ENCODE assay signal across 14 mouse cellular contexts in genomic region chr9:108139169-108139962, GRCm38 (mm10). TPM values are rescaled to one million over a fixed set of nuclear protein-coding genes. Genes with fewer than 3 reads are reported as not detected.
A peak's percentile ranks its signal among the peaks of the same experiment; 100 is the strongest.
DNase-seq lines count a peak whose midpoint lies in the region; ATAC-seq and TF ChIP-seq lines count a peak whose summit lies in the region.
"Had no signal": no experiment of that assay in that cellular context is flagged by ENCODE, and none has a peak within 500 bp of the region (broad histone marks: within the 10 kb centered on the region; RNA-seq: fewer than 3 reads in every experiment).

No protein-coding gene starts in this region.

- peaks cover 18% of the 10 kb centered on the region; the same call in 1 of the 2 replicates for H3K36me3 ChIP-seq in hindbrain, postnatal 0 days (ENCODE audit: insufficient read depth, low read length)
- H3K36me3 ChIP-seq in hindbrain, embryonic 11.5 days (ENCODE audit: control insufficient read depth, insufficient read depth, low read length): no peaks in the 10 kb centered on the region
- peaks cover 14% of the 10 kb centered on the region for H3K36me3 ChIP-seq in midbrain, postnatal 0 days (ENCODE audit: insufficient read depth, low read length)
- peaks cover 7% of the 10 kb centered on the region; the same call in 1 of the 2 replicates for H3K36me3 ChIP-seq in midbrain, embryonic 15.5 days (replicated peaks)
- H3K36me3 ChIP-seq: intestine, embryonic 15.5 days had no signal

- no peaks in the 10 kb centered on the region for H3K9me3 ChIP-seq in hindbrain, postnatal 0 days (ENCODE audit: low read length)
- H3K9me3 ChIP-seq in hindbrain, embryonic 11.5 days (ENCODE audit: control insufficient read depth, low read length): no peaks in the 10 kb centered on the region
- H3K9me3 ChIP-seq in midbrain, postnatal 0 days (ENCODE audit: low read length): no peaks in the 10 kb centered on the region
- H3K9me3 ChIP-seq in midbrain, embryonic 15.5 days: no peaks in the 10 kb centered on the region
- H3K9me3 ChIP-seq: intestine, embryonic 15.5 days had no signal

- peak; percentile 76 for DNase-seq in hindbrain, postnatal 0 days (ENCODE audit: low spot score)
- no peak for DNase-seq in hindbrain, embryonic 11.5 days (ENCODE audit: low spot score)
- peak; percentile 73 for DNase-seq in midbrain, postnatal 0 days (ENCODE audit: low spot score)
- DNase-seq in cerebellum, adult 11-12 months: peak; percentile 95
- peak; percentile 48 to 81 for DNase-seq in cerebellum, postnatal 4 days (ENCODE audit: low spot score in 2 of 2)
- DNase-seq in urinary bladder, adult 2 months (ENCODE audit: low spot score): no peak
- no peak for DNase-seq in gastrocnemius, adult 18-20 months (ENCODE audit: low spot score)
- DNase-seq: heart, adult 2 months; heart, postnatal 10 days; kidney, postnatal 10 days; spleen, adult 18-20 months had no signal

- 67% methylated on average over 17 of the region's 17 CpGs for whole genome bisulfite sequencing in hindbrain, postnatal 0 days
- WGBS in hindbrain, embryonic 11.5 days: 83% methylated on average over 17 of the region's 17 CpGs
- 85% methylated on average over 17 of the region's 17 CpGs for WGBS in midbrain, postnatal 0 days
- 86% methylated on average over 17 of the region's 17 CpGs for WGBS in midbrain, embryonic 15.5 days

- no peak overlapping the region for H3K4me3 ChIP-seq in hindbrain, postnatal 0 days (ENCODE audit: low read length)
- H3K4me3 ChIP-seq in hindbrain, embryonic 11.5 days (ENCODE audit: low read depth, low read length): no peak overlapping the region
- H3K4me3 ChIP-seq in midbrain, postnatal 0 days (ENCODE audit: low read depth, low read length): no peak overlapping the region
- no peak overlapping the region for H3K4me3 ChIP-seq in midbrain, embryonic 15.5 days
- H3K4me3 ChIP-seq: heart, adult 2 months; intestine, embryonic 15.5 days had no signal

- no peaks in the 10 kb centered on the region for H3K4me1 ChIP-seq in hindbrain, postnatal 0 days (ENCODE audit: insufficient read depth, low read length)
- no peaks in the 10 kb centered on the region for H3K4me1 ChIP-seq in hindbrain, embryonic 11.5 days (replicated peaks; ENCODE audit: control insufficient read depth, insufficient read depth, low read length)
- no peaks in the 10 kb centered on the region for H3K4me1 ChIP-seq in midbrain, postnatal 0 days (ENCODE audit: insufficient read depth, low read length)
- H3K4me1 ChIP-seq in midbrain, embryonic 15.5 days: no peaks in the 10 kb centered on the region

- H3K27me3 ChIP-seq in hindbrain, postnatal 0 days (ENCODE audit: insufficient read depth, low read length): no peaks in the 10 kb centered on the region
- no peaks in the 10 kb centered on the region for H3K27me3 ChIP-seq in hindbrain, embryonic 11.5 days (ENCODE audit: control insufficient read depth, insufficient read depth, low read length)
- no peaks in the 10 kb centered on the region for H3K27me3 ChIP-seq in midbrain, postnatal 0 days (ENCODE audit: insufficient read depth, low read length)
- H3K27me3 ChIP-seq in midbrain, embryonic 15.5 days (replicated peaks): no peaks in the 10 kb centered on the region
- H3K27me3 ChIP-seq: intestine, embryonic 15.5 days had no signal

- no peak overlapping the region for H3K9ac ChIP-seq in hindbrain, postnatal 0 days (replicated peaks; ENCODE audit: low read length)
- no peak overlapping the region for H3K9ac ChIP-seq in hindbrain, embryonic 11.5 days (ENCODE audit: low read depth, low read length)
- no peak overlapping the region for H3K9ac ChIP-seq in midbrain, postnatal 0 days (replicated peaks; ENCODE audit: low read length, poor library complexity, severe bottlenecking)
- H3K9ac ChIP-seq in midbrain, embryonic 15.5 days: no peak overlapping the region
- H3K9ac ChIP-seq: intestine, embryonic 15.5 days had no signal

- ATAC-seq in hindbrain, postnatal 0 days: no peak
- ATAC-seq in hindbrain, embryonic 11.5 days (ENCODE audit: low FRiP score): no peak
- no peak for ATAC-seq in midbrain, postnatal 0 days (ENCODE audit: low FRiP score)
- no peak for ATAC-seq in midbrain, embryonic 15.5 days (replicated peaks)
- ATAC-seq: forebrain, embryonic 14.5 days; intestine, embryonic 15.5 days had no signal

- H3K4me2 ChIP-seq in hindbrain, postnatal 0 days (ENCODE audit: low read depth, low read length): no peak overlapping the region
- no peak overlapping the region for H3K4me2 ChIP-seq in hindbrain, embryonic 11.5 days (replicated peaks; ENCODE audit: low read depth, low read length)
- no peak overlapping the region for H3K4me2 ChIP-seq in midbrain, postnatal 0 days (ENCODE audit: low read depth, low read length, poor library complexity, severe bottlenecking)
- no peak overlapping the region for H3K4me2 ChIP-seq in midbrain, embryonic 15.5 days
- H3K4me2 ChIP-seq: intestine, embryonic 15.5 days had no signal

- H3K27ac ChIP-seq in hindbrain, postnatal 0 days: no peak overlapping the region
- H3K27ac ChIP-seq in hindbrain, embryonic 11.5 days (ENCODE audit: low read depth, low read length): no peak overlapping the region
- no peak overlapping the region for H3K27ac ChIP-seq in midbrain, postnatal 0 days (ENCODE audit: low read depth, low read length)
- no peak overlapping the region for H3K27ac ChIP-seq in midbrain, embryonic 15.5 days
- H3K27ac ChIP-seq: heart, adult 2 months; intestine, embryonic 15.5 days had no signal

- no peak for TF ChIP-seq CTCF in hindbrain, postnatal 0 days (IDR thresholded peaks at IDR 0.05; ENCODE audit: low read depth)
- TF ChIP-seq CTCF in midbrain, postnatal 0 days (IDR thresholded peaks at IDR 0.05): no peak

RNA-seq across cellular contexts. Expression of gene Apeh, which starts 45.0 kb away (rescaled TPM):
- 47.8 and 53.3 TPM in 2 replicates for total RNA-seq in hindbrain, postnatal 0 days (2014; rRNA removed)
- polyA plus RNA-seq in hindbrain, postnatal 0 days (2015; fragmentation: Nextera tagmentation; extraction: Ambion mirVana): 39.6 and 40.4 TPM in 2 replicates
- polyA plus RNA-seq in hindbrain, embryonic 11.5 days (2014; fragmentation: Nextera tagmentation; extraction: Ambion mirVana): 54.3 and 55.3 TPM in 2 replicates
- 32.3 and 45.1 TPM in 2 replicates for total RNA-seq in midbrain, postnatal 0 days (2014; rRNA removed)
- polyA plus RNA-seq in midbrain, postnatal 0 days (2015; fragmentation: Nextera tagmentation; extraction: Ambion mirVana): 38.3 and 42.7 TPM in 2 replicates
- 54.7 and 61.3 TPM in 2 replicates for polyA plus RNA-seq in midbrain, embryonic 15.5 days (2015; fragmentation: Nextera tagmentation; extraction: Ambion mirVana)
- polyA plus RNA-seq in urinary bladder, adult 2 months (2012; rRNA removed): 58.4 and 64.1 TPM in 2 replicates
- total RNA-seq in gastrocnemius, adult 18-20 months (2021): 10 to 100 TPM; 25.7 to 27.8 TPM

RNA-seq across cellular contexts. Expression of gene Bsn, which starts 50.8 kb away (rescaled TPM):
- 53.9 and 60.7 TPM in 2 replicates for total RNA-seq in hindbrain, postnatal 0 days (2014; rRNA removed)
- 6.5 and 7.4 TPM in 2 replicates for polyA plus RNA-seq in hindbrain, postnatal 0 days (2015; fragmentation: Nextera tagmentation; extraction: Ambion mirVana)
- polyA plus RNA-seq in hindbrain, embryonic 11.5 days (2014; fragmentation: Nextera tagmentation; extraction: Ambion mirVana): 3.9 and 4.4 TPM in 2 replicates
- total RNA-seq in midbrain, postnatal 0 days (2014; rRNA removed): 59.4 and 60.6 TPM in 2 replicates
- polyA plus RNA-seq in midbrain, postnatal 0 days (2015; fragmentation: Nextera tagmentation; extraction: Ambion mirVana): 6.1 and 7.7 TPM in 2 replicates
- 11.1 TPM in 2 replicates for polyA plus RNA-seq in midbrain, embryonic 15.5 days (2015; fragmentation: Nextera tagmentation; extraction: Ambion mirVana)
- 0.41 and 0.44 TPM in 2 replicates for polyA plus RNA-seq in urinary bladder, adult 2 months (2012; rRNA removed)
- total RNA-seq in gastrocnemius, adult 18-20 months (2021): under 1 TPM; 0.02 TPM

RNA-seq across cellular contexts. Expression of gene Rnf123, which starts 56.2 kb away (rescaled TPM):
- total RNA-seq in hindbrain, postnatal 0 days (2014; rRNA removed): 59.0 and 60.4 TPM in 2 replicates
- polyA plus RNA-seq in hindbrain, postnatal 0 days (2015; fragmentation: Nextera tagmentation; extraction: Ambion mirVana): 41.8 and 43.8 TPM in 2 replicates
- polyA plus RNA-seq in hindbrain, embryonic 11.5 days (2014; fragmentation: Nextera tagmentation; extraction: Ambion mirVana): 24.3 and 26.5 TPM in 2 replicates
- 46.3 and 60.6 TPM in 2 replicates for total RNA-seq in midbrain, postnatal 0 days (2014; rRNA removed)
- 44.1 and 49.1 TPM in 2 replicates for polyA plus RNA-seq in midbrain, postnatal 0 days (2015; fragmentation: Nextera tagmentation; extraction: Ambion mirVana)
- polyA plus RNA-seq in midbrain, embryonic 15.5 days (2015; fragmentation: Nextera tagmentation; extraction: Ambion mirVana): 54.7 and 55.0 TPM in 2 replicates
- 54.6 and 60.6 TPM in 2 replicates for polyA plus RNA-seq in urinary bladder, adult 2 months (2012; rRNA removed)
- 100 to 1,000 TPM; 134 to 139 TPM for total RNA-seq in gastrocnemius, adult 18-20 months (2021)

RNA-seq across cellular contexts. Expression of gene Mst1, which starts 59.1 kb away (rescaled TPM):
- total RNA-seq in hindbrain, postnatal 0 days (2014; rRNA removed): 0.29 TPM in 1 of 2 replicates, not detected in the other
- polyA plus RNA-seq in hindbrain, postnatal 0 days (2015; fragmentation: Nextera tagmentation; extraction: Ambion mirVana): not detected in 2 replicates
- polyA plus RNA-seq in hindbrain, embryonic 11.5 days (2014; fragmentation: Nextera tagmentation; extraction: Ambion mirVana): 0.25 TPM in 2 replicates
- 0.14 TPM in 1 of 2 replicates, not detected in the other for total RNA-seq in midbrain, postnatal 0 days (2014; rRNA removed)
- polyA plus RNA-seq in midbrain, postnatal 0 days (2015; fragmentation: Nextera tagmentation; extraction: Ambion mirVana): not detected in 2 replicates
- polyA plus RNA-seq in midbrain, embryonic 15.5 days (2015; fragmentation: Nextera tagmentation; extraction: Ambion mirVana): not detected in 2 replicates
- 5.6 and 6.2 TPM in 2 replicates for polyA plus RNA-seq in urinary bladder, adult 2 months (2012; rRNA removed)
- total RNA-seq in gastrocnemius, adult 18-20 months (2021): not detected
- total RNA-seq: heart, adult 2 months; heart, postnatal 10 days had no signal
- polyA plus RNA-seq: forebrain, embryonic 14.5 days had no signal

Comparison
In these comparisons a context has a peak if more than half of its experiments do, and no peak if none do; other contexts are left out.
1. DNase-seq: peak in hindbrain, postnatal 0 days (single experiment), midbrain, postnatal 0 days (single experiment), cerebellum, adult 11-12 months (single experiment) and cerebellum, postnatal 4 days (2 of 2); none in hindbrain, embryonic 11.5 days (single experiment), urinary bladder, adult 2 months (single experiment) and gastrocnemius, adult 18-20 months (single experiment).